Mouse (Mus musculus) spleen, adult 2 months (tissue): ENCODE measurements around the gene Insc. TPM values are rescaled to one million over a fixed set of nuclear protein-coding genes. Genes with fewer than 3 reads are reported as not detected.

ENCODE experiments used
- DNase-seq, 2 experiments: peaks; one replicate each; pipeline versions ENCODE4 v3.0.0 to v3.0.0-alpha.2; 2012 to 2021; ENCODE audit warnings: low spot score in 2 of 2, low read depth in 1 of 2
- H3K27ac ChIP-seq: fragments of 200-500 bp; 2 replicates; pipeline ENCODE4 v1.5.1; 2012; ENCODE audit warnings: low read length, inconsistent platforms; ENCODE audit not compliant: insufficient read depth
- H3K27me3 ChIP-seq: fragments of 200-500 bp; 2 replicates; pipeline ENCODE4 v1.6.1; 2012; ENCODE audit warnings: mild to moderate bottlenecking, moderate library complexity, low read length, inconsistent platforms; ENCODE audit not compliant: control insufficient read depth, insufficient read depth
- H3K36me3 ChIP-seq: fragments of 200-500 bp; 2 replicates; pipeline ENCODE4 v1.6.1; 2012; ENCODE audit warnings: mild to moderate bottlenecking, low read length, inconsistent platforms; ENCODE audit not compliant: control insufficient read depth, insufficient read depth
- H3K4me1 ChIP-seq: fragments of 200-500 bp; 2 replicates; pipeline ENCODE4 v1.6.1; 2011; ENCODE audit warnings: inconsistent platforms; ENCODE audit not compliant: control insufficient read depth, insufficient read depth, insufficient read length
- H3K4me3 ChIP-seq: fragments of 200-500 bp; 2 replicates; pipeline ENCODE4 v1.5.1; 2011; ENCODE audit warnings: mild to moderate bottlenecking, inconsistent platforms; ENCODE audit not compliant: insufficient read depth, insufficient read length; ENCODE audit errors: extremely low read depth
- CTCF ChIP-seq: fragments of 200-500 bp; IDR thresholded peaks from 2 replicates; pipeline ENCODE4 v1.5.1; 2011; ENCODE audit warnings: mild to moderate bottlenecking, inconsistent platforms; ENCODE audit not compliant: insufficient read depth, insufficient read length, insufficient replicate concordance; ENCODE audit errors: extremely low read depth
- POLR2A ChIP-seq: fragments of 200-500 bp; IDR thresholded peaks from 2 replicates; pipeline ENCODE4 v1.6.1; 2011; ENCODE audit warnings: low read depth, low read length, inconsistent platforms
- WGBS: fragments of 180-500 bp; shearing (Covaris S2); methylation state at CpG from one replicate; pipeline ENCODE4 v1.1.7; 2018; 5-methylcytosine and 5-hydroxymethylcytosine counted together
- polyA plus RNA-seq: library from polyadenylated mRNA; depleted of rRNA; stranded (reverse); fragments of >200 nt; gene quantifications from 2 replicates; pipeline ENCODE4 v1.2.3, GENCODE M21; 2012

Gene Insc
- polyA plus RNA-seq, 1 experiment, result 0.18 TPM

- Histone ChIP-seq H3K36me3 (no peaks in the 10 kb centered on the region), H3K27ac (no peak overlapping the region), H3K4me3 (no peak overlapping the region), H3K27me3 (no peaks in the 10 kb centered on the region), H3K4me1 (no peaks in the 10 kb centered on the region)
- DNase-seq, result no peak
- 58% methylated on average over 2 of the region's 2 CpGs for WGBS
- TF ChIP-seq POLR2A (no peak), CTCF (no peak)
Measured at GRCm38 (mm10) chr7:114762660-114763059, 19.2 kb downstream of the Insc start.

GRCm38 (mm10) chr7:114765273-114765672 lies 21.8 kb downstream of the Insc start:
- 55% methylated on average over 3 of the region's 3 CpGs for WGBS
- DNase-seq, result no peak
- Histone ChIP-seq H3K4me3 (no peak overlapping the region), H3K27ac (no peak overlapping the region), H3K36me3 (no peaks in the 10 kb centered on the region), H3K27me3 (no peaks in the 10 kb centered on the region), H3K4me1 (no peaks in the 10 kb centered on the region)
- TF ChIP-seq POLR2A, result no peak
- TF ChIP-seq CTCF, result no peak

GRCm38 (mm10) chr7:114766523-114766922 lies 23.0 kb downstream of the Insc start:
- no peak overlapping the region for H3K4me3 ChIP-seq
- H3K36me3 ChIP-seq, result no peaks in the 10 kb centered on the region
- TF ChIP-seq CTCF (no peak), POLR2A (no peak)
- DNase-seq, result no peak
- 83% methylated on average over 3 of the region's 3 CpGs for WGBS
- H3K27me3 ChIP-seq, result no peaks in the 10 kb centered on the region
- H3K27ac ChIP-seq, result no peak overlapping the region
- no peaks in the 10 kb centered on the region for H3K4me1 ChIP-seq

GRCm38 (mm10) chr7:114768516-114768915 lies 25.0 kb downstream of the Insc start:
- TF ChIP-seq POLR2A (no peak), CTCF (no peak)
- no peaks in the 10 kb centered on the region for H3K36me3 ChIP-seq
- DNase-seq, result no peak
- H3K27me3 ChIP-seq, result no peaks in the 10 kb centered on the region
- no peaks in the 10 kb centered on the region for H3K4me1 ChIP-seq
- WGBS, result 91% methylated on average over 5 of the region's 5 CpGs
- no peak overlapping the region for H3K4me3 ChIP-seq
- no peak overlapping the region for H3K27ac ChIP-seq

- Histone ChIP-seq H3K27ac (no peak overlapping the region), H3K4me3 (no peak overlapping the region)
- 89% methylated on average over 4 of the region's 4 CpGs for WGBS
Measured at GRCm38 (mm10) chr7:114769041-114769440, 25.5 kb downstream of the Insc start.

GRCm38 (mm10) chr7:114770586-114770985 lies 27.1 kb downstream of the Insc start:
- no peaks in the 10 kb centered on the region for H3K4me1 ChIP-seq
- no peak for DNase-seq
- no peaks in the 10 kb centered on the region for H3K27me3 ChIP-seq
- no peaks in the 10 kb centered on the region for H3K36me3 ChIP-seq
- no peak overlapping the region for H3K27ac ChIP-seq
- 87% methylated on average over 3 of the region's 3 CpGs for WGBS
- no peak overlapping the region for H3K4me3 ChIP-seq
- TF ChIP-seq POLR2A, result no peak
- no peak for TF ChIP-seq CTCF

More at GRCm38 (mm10) chr7:114769041-114769440, 25.5 kb downstream of the Insc start:
- DNase-seq, result no peak
- Histone ChIP-seq H3K27me3 (no peaks in the 10 kb centered on the region), H3K4me1 (no peaks in the 10 kb centered on the region), H3K36me3 (no peaks in the 10 kb centered on the region)
- TF ChIP-seq POLR2A (no peak), CTCF (no peak)

GRCm38 (mm10) chr7:114771801-114772200 lies 28.3 kb downstream of the Insc start:
- H3K27ac ChIP-seq, result no peak overlapping the region
- H3K4me3 ChIP-seq, result no peak overlapping the region
- H3K36me3 ChIP-seq, result no peaks in the 10 kb centered on the region
- WGBS, result 75% methylated on average over 7 of the region's 7 CpGs
- TF ChIP-seq POLR2A, result no peak
- no peak for TF ChIP-seq CTCF
- DNase-seq, result no peak
- H3K27me3 ChIP-seq, result no peaks in the 10 kb centered on the region
- no peaks in the 10 kb centered on the region for H3K4me1 ChIP-seq
